7 mouse cellular contexts compared by ENCODE assay signal in the genomic region with DNA sequence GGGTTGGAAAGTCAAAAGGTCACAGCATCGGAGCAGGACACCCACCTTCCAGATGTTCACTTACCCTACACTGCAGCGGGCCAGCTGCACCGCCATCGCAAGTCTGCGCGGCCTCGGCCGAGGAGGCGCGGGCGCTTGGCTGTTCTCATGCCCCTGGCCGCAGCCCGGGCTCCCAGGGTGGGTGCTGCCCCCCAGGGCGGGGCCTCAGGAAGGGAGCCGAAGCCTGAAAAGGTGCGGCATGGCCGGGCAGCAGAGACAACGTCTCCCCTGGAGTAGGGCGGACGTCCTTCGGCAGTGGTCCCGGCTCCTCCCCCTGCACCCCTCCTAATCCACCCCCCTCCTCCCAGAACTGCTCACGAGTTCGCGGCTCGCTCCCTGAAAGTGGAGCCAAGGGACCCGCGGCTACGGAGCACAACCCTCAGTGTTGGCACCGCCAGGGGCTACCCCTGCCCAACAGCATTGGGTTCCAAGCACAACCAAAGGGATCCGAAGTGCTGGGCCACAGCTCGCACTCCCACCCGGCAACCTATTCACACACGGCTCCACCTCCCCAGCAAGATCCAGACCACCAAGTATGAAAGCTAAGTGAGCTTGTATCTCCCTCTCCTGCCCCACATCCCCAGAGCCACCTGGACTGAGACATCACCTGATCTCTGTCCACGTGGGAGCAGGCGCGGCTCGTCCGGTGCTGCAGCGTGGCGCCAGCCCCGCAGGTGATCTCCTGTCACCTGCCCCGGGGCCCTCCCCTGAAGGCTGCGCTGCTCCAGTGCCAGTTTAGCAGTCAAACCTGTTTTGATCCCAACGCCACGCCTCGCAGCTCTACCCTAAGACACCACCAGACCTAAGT.
DNase-seq lines count a peak whose midpoint lies in the region; ATAC-seq and TF ChIP-seq lines count a peak whose summit lies in the region.

No protein-coding gene starts in this region.

- peak overlapping the region; percentile 97 for H3K4me2 ChIP-seq in embryonic facial prominence, embryonic 11.5 days (ENCODE audit: low read depth, low read length)
- H3K4me2 ChIP-seq in hindbrain, embryonic 11.5 days (replicated peaks; ENCODE audit: low read depth, low read length) = peak overlapping the region; percentile 98
- peak overlapping the region; percentile 96 for H3K4me2 ChIP-seq in limb, embryonic 11.5 days (ENCODE audit: low read depth, severe bottlenecking)
- H3K4me2 ChIP-seq in stomach, embryonic 15.5 days = peak overlapping the region; percentile 99

- peak overlapping the region; percentile 62 for H3K9ac ChIP-seq in embryonic facial prominence, embryonic 11.5 days (replicated peaks; ENCODE audit: low read length)
- H3K9ac ChIP-seq in hindbrain, embryonic 11.5 days (ENCODE audit: low read depth, low read length) = peak overlapping the region; percentile 64
- peak overlapping the region; percentile 53 for H3K9ac ChIP-seq in limb, embryonic 11.5 days (ENCODE audit: low read length)
- peak overlapping the region; percentile 46; the same call in 1 of the 2 replicates for H3K9ac ChIP-seq in stomach, embryonic 15.5 days

- ATAC-seq in embryonic facial prominence, embryonic 11.5 days (replicated peaks; ENCODE audit: insufficient number of reproducible peaks, low FRiP score, low TSS enrichment, low read depth) = peak; percentile 83
- ATAC-seq in hindbrain, embryonic 11.5 days (ENCODE audit: low FRiP score) = peak; percentile 77
- peak; percentile 69 for ATAC-seq in limb, embryonic 11.5 days (ENCODE audit: insufficient number of reproducible peaks, low FRiP score, low TSS enrichment, low read depth)
- peak; percentile 53 for ATAC-seq in megakaryocyte-erythroid progenitor cell, adult 5-6 weeks (replicated peaks; ENCODE audit: low FRiP score, low TSS enrichment, poor library complexity, severe bottlenecking)
- ATAC-seq in stomach, embryonic 15.5 days (ENCODE audit: insufficient read depth, low FRiP score, low read depth) = peak; percentile 89

- peaks cover 32% of the 10 kb centered on the region for H3K4me1 ChIP-seq in E14TG2a.4 (replicated peaks; ENCODE audit: low read depth, low read length)
- no peaks in the 10 kb centered on the region for H3K4me1 ChIP-seq in embryonic facial prominence, embryonic 11.5 days (ENCODE audit: control insufficient read depth, insufficient read depth, low read length)
- no peaks in the 10 kb centered on the region for H3K4me1 ChIP-seq in hindbrain, embryonic 11.5 days (replicated peaks; ENCODE audit: control insufficient read depth, insufficient read depth, low read length)
- no peaks in the 10 kb centered on the region for H3K4me1 ChIP-seq in limb, embryonic 11.5 days (ENCODE audit: control insufficient read depth, insufficient read depth, low read length)
- H3K4me1 ChIP-seq in stomach, embryonic 15.5 days = peaks cover 3% of the 10 kb centered on the region; the same call in 1 of the 2 replicates

- H3K27me3 ChIP-seq in E14TG2a.4 (ENCODE audit: insufficient read depth, low read length) = no peaks in the 10 kb centered on the region
- H3K27me3 ChIP-seq in embryonic facial prominence, embryonic 11.5 days (ENCODE audit: control insufficient read depth, insufficient read depth, low read length) = no peaks in the 10 kb centered on the region; the same call in 1 of the 2 replicates
- H3K27me3 ChIP-seq in hindbrain, embryonic 11.5 days (ENCODE audit: control insufficient read depth, insufficient read depth, low read length) = 0 out of 2 replicates have a peak, but pooled peaks cover 2% of the 10 kb centered on the region
- H3K27me3 ChIP-seq in limb, embryonic 11.5 days (ENCODE audit: control insufficient read depth, insufficient read depth, low read length) = 0 out of 2 replicates have a peak, but pooled peaks cover 3% of the 10 kb centered on the region
- no peaks in the 10 kb centered on the region for H3K27me3 ChIP-seq in stomach, embryonic 15.5 days (replicated peaks)

- no peak for TF ChIP-seq CTCF in E14TG2a.4 (conservative IDR thresholded peaks at IDR 0.05; ENCODE audit: low read length)

- peak overlapping the region; percentile 88 for H3K4me3 ChIP-seq in E14TG2a.4 (replicated peaks; ENCODE audit: low read length)
- peak overlapping the region; percentile 55 for H3K4me3 ChIP-seq in embryonic facial prominence, embryonic 11.5 days (ENCODE audit: low read depth, low read length)
- peak overlapping the region; percentile 54 for H3K4me3 ChIP-seq in hindbrain, embryonic 11.5 days (ENCODE audit: low read depth, low read length)
- peak overlapping the region; percentile 54 for H3K4me3 ChIP-seq in limb, embryonic 11.5 days (ENCODE audit: low read depth, low read length)
- peak overlapping the region; percentile 60 for H3K4me3 ChIP-seq in stomach, embryonic 15.5 days (replicated peaks)

- H3K9me3 ChIP-seq in E14TG2a.4 (ENCODE audit: low read length) = peaks cover 44% of the 10 kb centered on the region
- H3K9me3 ChIP-seq in embryonic facial prominence, embryonic 11.5 days (replicated peaks; ENCODE audit: control insufficient read depth, low read length) = no peaks in the 10 kb centered on the region
- H3K9me3 ChIP-seq in hindbrain, embryonic 11.5 days (ENCODE audit: control insufficient read depth, low read length) = no peaks in the 10 kb centered on the region
- H3K9me3 ChIP-seq in limb, embryonic 11.5 days (ENCODE audit: control insufficient read depth, low read length) = no peaks in the 10 kb centered on the region
- H3K9me3 ChIP-seq in stomach, embryonic 15.5 days = no peaks in the 10 kb centered on the region

- DNase-seq in WW6 (ENCODE audit: low read depth, low spot score) = peak; percentile 81
- peak; percentile 36 for DNase-seq in embryonic facial prominence, embryonic 11.5 days (ENCODE audit: low spot score)
- peak; percentile 52 for DNase-seq in hindbrain, embryonic 11.5 days (ENCODE audit: low spot score)
- DNase-seq in limb, embryonic 11.5 days (ENCODE audit: low spot score) = peak; percentile 51

- no peak overlapping the region for H3K27ac ChIP-seq in embryonic facial prominence, embryonic 11.5 days (replicated peaks; ENCODE audit: low read depth, low read length)
- H3K27ac ChIP-seq in hindbrain, embryonic 11.5 days (ENCODE audit: low read depth, low read length) = no peak overlapping the region
- no peak overlapping the region for H3K27ac ChIP-seq in limb, embryonic 11.5 days (replicated peaks; ENCODE audit: low read depth, low read length)
- no peak overlapping the region; the same call in 1 of the 2 replicates for H3K27ac ChIP-seq in stomach, embryonic 15.5 days

- under 1% methylated on average over 47 of the region's 47 CpGs for WGBS in embryonic facial prominence, embryonic 11.5 days
- under 1% methylated on average over 47 of the region's 47 CpGs for WGBS in hindbrain, embryonic 11.5 days
- under 1% methylated on average over 47 of the region's 47 CpGs for WGBS in limb, embryonic 11.5 days
- WGBS in stomach, embryonic 15.5 days = under 1% methylated on average over 47 of the region's 47 CpGs

- peaks cover 40% of the 10 kb centered on the region for H3K36me3 ChIP-seq in E14TG2a.4 (ENCODE audit: insufficient read depth, low read length)
- no peaks in the 10 kb centered on the region for H3K36me3 ChIP-seq in embryonic facial prominence, embryonic 11.5 days (replicated peaks; ENCODE audit: control insufficient read depth, insufficient read depth, low read depth, low read length)
- no peaks in the 10 kb centered on the region for H3K36me3 ChIP-seq in hindbrain, embryonic 11.5 days (ENCODE audit: control insufficient read depth, insufficient read depth, low read length)
- H3K36me3 ChIP-seq in limb, embryonic 11.5 days (ENCODE audit: control insufficient read depth, insufficient read depth, low read length) = no peaks in the 10 kb centered on the region
- no peaks in the 10 kb centered on the region for H3K36me3 ChIP-seq in stomach, embryonic 15.5 days
